Mouse (Mus musculus) c-Kit-positive CD71-negative TER-119-negative erythroid progenitor cells, embryonic 14.5 days (primary cell): ENCODE results near the gene Me3.
"Not testable (repeated sequence)": the region's sequence is repeated elsewhere in the genome, so short reads cannot be mapped to it uniquely, and the experiment has no call there.

Source experiments
- DNase-seq: peaks from one replicate; pipeline ENCODE4 v3.0.0-alpha.2; 2013; ENCODE audit warnings: low read depth

Me3 gene

DNA sequence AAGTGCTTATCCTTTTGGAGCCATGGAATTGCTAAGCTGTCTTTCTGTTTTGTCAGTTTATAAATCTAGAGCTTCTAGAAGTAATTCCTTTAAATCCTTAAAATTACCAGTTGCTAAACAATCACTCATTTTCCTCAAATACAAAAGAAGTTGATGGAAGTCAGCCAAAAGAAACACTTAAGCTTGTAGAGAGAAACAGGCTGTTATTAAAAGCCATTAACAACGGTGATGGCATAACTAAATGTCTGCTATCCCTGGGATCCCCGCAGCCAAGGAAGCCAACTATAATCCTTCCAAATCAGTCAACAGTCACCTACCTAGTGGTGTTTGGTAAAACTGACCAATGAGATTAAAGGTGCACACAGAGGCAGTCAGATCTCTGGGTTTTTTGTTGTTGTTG is 98.3 kb downstream of the Me3 start:
- DNase-seq, result no peak

DNA sequence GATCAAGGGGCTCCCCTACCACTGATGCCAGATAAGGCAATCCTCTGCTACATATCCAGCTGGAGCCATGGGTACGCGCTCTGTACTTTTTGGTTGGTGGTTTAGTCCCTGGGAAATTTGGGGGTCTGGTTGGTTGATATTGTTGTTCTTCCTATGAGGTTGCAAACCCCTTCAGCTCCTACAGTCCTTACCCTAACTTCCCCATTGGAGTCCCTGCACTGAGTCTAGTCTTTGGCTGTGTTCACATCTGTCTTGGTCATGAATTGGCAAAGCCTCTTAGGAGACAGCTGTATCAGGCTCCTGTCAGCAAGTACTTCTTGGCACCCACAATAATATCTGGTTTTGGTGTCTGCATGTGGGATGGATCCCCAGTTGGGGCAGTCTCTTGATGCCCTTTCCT is 98.9 kb downstream of the Me3 start:
- DNase-seq, result not testable (repeated sequence)

DNA sequence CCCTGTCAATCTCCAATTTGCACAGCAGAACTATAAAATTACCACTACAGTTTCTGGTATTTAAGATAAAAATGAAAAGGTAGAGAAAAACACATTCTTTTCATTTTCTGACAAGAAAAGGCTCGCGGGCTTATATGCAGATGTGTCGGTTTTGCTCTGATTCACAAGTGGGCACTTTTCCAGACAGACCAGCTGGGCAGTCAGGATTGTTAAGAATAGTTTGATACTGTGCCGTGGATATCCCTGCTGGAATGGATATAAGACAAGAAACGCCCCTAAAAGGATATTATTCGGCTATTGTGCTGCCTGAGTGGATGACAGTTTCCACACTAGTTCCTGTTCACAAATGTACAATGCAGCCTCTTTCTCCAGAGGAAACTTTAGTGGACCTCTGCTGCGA is 116.2 kb downstream of the Me3 start:
- no peak for DNase-seq

DNA sequence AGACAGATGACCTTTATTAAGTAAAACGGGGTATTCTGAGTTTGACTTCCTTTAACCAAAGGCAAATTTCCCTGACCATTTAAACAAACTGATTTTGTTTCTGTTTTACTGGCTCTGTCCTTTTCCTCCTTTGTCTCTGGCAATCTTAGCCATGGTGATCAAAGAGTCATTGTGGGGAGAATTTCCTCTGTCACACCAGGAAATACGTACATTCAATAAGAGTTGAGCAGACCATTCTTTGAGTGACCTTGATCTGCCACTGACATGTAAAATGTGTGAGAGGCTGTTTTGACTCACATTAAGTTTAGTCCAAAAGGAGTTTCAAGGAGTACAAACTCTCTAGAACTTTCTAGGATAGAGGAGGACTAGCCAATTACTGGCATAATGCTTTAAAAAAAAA is 117.0 kb downstream of the Me3 start:
- no peak for DNase-seq

DNA sequence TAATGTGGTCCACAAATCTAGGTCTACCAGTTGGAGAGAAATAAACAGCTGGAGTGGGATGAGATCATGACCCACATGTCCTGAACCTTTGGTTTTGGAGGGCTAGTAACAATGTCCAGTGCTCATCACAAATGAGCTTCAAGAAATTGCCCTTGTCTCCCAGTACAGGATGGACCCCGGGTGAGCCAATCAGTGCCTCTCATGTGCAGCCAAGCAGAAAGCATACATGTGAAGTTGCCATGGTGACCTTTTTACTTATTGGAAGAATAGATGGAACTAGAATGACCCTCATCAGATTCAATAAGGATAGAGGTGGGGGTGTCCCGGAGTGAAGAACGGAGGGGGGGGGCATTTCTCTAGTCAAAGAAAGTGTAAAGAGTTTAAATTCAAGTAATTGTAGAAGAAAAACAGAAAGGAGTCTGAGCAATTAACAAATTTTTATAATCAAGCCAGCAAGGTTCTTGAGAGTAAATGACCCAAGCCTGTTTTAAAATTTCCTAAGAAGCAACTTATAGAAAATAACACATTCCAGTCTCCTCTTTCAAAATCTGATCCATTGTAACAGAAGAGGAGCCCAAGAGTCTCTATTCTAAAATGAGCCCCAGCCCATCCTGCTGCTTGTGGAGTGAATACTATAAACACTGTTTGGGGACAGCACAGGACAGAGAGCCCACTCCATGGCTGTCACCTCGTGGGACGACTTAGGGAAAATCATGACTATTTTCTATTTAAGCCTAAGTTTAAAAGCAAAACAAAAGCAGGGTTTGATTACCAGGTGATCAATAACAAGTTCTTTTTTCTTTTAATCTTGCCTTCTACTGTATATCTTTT is 134.7 kb downstream of the Me3 start:
- DNase-seq, result no peak

DNA sequence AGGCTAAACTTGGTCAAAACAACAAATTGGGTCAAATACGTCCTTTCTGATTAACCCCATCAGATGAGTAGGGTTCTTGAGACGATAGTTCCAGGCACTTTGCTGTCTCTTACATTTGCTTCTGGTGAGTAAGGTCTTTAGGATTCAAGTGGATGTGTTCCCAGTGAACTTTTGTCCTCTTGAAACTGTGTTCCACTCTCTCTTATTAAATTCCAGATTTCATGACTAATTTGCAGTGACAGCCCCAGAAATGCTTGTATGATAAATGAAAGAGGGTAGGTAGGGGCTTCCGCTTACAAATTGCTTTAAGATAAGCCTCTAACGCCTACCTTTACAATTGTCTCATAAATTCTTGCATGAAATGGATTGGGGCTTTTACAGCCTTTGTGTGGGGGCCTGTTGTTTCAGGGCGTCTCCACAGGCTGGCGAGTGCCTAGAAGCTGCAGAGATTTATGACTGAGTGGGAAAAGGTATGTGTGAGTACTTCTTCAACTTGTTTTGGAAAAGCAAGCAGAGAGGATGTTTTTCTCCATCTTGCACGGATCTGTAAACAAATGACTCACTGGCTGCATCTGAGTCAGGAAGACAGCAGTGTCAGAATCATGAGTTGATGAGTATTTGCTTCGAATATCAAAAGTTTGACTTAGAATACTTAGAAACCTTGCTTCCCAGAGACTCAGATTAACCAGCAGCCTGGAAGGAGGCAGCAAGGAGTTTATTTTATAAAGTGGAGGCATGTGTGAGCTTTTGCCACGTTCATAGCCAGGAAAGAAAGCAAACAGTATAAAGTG is 137.1 kb downstream of the Me3 start:
- no peak for DNase-seq

DNA sequence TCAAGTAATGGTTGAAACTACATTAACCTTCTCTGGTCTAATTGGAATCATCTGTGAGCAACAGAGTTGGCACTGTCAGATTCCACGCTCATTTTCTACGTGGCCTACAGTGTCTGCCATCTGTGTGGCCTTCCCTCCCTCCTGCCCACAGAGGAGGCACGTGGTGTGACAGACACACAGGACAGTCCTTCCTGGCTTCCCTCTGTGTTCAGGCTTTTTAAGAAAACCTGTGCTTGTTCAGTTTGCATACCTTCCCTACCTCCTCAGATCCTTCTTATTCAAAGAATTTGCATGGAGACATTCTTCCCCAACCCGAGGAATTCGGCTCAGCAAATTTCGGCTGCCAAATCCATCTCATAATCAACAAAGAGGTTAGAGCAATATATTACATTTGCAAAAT is 137.8 kb downstream of the Me3 start:
- no peak for DNase-seq

DNA sequence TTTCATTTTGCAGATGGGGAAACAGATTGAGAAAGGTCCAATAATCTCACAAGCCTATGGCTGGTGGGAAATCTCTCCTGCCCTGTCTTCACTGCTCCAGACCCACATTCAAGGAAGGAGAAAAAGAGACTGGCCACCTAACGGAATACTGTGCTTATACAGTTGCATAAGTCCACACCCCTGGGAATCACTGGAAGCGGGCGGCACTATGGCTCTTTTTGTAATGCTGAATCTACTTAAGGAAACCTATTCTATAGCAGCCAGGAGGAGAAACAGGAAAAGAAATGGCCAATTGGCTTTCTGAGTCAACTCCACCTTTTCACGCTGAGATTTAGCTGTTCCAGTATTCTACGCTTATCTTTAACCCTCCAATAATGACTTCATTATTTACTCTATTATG is 140.7 kb downstream of the Me3 start:
- no peak for DNase-seq

DNA sequence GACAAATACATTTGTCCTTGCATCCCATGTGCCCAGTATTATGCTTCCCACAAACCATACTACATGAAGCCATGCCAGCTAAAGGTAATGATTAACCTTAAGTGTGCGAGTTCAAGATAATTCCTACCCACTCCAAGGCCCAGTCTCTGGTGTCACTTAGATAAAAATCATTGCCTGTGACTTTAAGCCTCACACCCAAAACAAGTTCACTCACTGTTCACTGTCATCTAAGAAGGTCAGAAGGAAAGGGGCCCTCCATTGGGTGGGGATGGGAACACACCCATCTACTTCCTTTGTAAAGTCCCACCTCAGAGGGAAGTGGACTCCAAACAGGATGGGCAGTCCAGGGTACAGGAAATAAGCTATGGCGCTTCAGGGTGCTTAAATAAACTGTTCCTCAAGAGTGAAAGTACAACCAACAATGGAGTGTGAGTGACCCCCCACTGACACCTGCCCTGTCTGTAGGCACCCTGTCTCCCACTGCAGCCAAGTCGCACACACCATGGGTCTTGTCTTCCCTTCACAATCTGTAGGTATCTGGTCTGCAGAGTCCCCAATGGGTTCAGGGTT is 141.2 kb downstream of the Me3 start:
- no peak for DNase-seq

DNA sequence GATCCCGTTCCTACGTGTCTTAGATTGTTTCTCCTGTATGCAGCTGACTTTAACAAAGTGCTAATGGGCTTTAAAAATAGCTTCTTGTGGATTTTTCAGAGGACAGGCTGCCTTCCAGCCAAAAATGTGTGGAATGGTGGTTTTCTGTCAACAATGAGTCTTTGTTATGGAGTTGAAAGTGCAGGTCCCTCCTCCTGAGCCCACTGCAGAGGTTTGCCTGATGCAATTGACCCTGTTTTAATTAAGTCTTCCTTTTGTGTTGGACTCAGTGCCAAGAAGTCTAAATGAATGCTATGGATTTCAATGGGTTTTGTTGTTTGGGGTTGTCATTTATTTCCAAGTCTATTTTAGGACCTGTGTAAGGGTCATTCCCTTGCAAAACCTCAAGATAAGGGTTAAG is 141.7 kb downstream of the Me3 start:
- DNase-seq, result no peak

DNA sequence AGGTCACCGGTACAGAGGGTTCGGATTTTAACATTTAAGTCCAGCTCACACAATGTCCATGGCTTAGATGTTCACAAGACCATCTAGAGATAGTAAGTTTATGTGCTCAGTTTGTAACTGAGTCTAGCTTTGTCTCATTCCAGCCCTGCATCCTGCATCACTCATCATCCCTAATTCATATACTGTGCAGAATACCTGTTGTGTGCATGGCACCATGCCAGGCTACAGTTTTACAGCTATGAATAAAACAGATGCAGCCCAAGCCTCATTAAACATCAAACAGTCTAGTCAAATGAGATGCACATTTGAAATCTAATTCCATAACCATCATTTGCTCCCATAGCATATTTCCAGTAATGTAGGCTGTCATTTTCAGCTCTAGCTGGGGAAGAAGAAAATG is 143.7 kb downstream of the Me3 start:
- no peak for DNase-seq

DNA sequence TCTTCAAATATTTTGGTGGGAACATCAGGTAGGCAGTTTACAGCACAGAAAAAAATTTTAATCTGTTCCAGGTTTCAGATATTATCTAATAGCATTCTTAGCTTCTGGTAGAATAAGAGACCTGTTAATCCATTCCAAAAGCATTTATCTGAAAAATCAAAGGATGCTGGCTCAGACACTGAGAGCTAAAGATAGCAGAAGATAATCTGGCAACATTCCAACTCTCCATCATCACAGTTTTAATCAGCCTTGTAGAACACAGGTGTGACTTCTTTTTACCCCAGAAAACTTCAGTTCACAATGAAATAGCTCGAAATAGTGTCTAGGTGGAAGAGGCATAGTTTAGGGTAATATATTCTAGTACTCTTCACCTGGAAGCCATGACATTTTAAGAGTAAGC is 149.2 kb downstream of the Me3 start:
- no peak for DNase-seq

DNA sequence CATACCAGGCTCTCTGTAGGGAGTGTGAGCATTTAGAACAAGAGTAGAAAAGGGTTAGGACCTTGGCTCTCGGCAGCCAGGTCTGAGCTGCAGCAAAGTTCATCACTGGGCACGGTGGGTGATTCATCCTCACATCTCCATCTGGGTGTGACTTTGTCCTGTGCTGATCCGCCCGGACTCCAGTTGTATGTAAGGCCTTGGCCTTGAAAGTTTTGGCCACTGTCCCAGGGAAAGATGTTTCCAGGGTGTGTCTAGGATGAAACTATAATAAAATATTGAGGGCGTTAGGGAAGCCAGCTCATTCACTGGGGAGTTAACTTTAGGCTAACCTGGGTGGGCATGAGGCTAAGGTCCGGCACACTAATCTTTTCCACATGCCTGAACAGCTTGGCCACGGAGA is 155.5 kb downstream of the Me3 start:
- DNase-seq, result no peak

DNA sequence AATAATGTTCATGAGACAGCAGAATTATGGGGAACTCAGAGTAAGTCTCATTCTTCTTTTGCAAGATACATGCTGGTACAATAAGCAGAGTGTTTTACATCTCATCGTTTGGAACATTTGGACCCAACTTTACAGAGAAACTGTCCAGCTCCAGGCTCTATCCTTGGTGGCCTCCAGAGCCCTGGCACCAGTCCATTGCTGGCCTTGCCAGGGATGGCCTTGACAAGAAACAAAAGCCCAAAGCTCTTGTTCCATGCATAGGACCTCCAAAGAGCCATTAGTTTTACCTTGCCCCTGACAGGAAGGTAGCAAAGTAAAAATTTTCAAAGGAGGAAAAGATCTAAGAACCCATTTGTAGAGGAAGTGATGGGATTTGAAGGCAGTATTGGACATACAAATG is 160.4 kb downstream of the Me3 start:
- no peak for DNase-seq

DNA sequence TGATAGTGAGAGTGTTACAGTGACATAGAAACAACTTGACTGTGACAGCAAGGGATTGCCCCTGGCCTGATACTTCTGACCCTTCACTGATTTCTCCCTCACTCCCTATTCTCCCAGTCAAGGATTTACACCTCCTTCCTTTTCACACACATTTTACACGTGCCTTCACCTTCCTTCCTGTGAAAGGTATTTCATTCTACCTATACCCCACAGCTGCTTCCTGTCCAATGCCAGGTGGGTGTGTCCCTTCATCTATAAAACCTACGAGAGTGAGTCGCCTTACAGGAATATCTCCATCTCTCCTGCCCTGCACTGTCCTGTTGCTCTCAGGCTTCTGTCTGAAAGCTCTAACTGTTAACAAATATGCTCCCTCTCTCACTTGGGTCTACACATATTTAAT is 163.2 kb downstream of the Me3 start:
- no peak for DNase-seq

DNA sequence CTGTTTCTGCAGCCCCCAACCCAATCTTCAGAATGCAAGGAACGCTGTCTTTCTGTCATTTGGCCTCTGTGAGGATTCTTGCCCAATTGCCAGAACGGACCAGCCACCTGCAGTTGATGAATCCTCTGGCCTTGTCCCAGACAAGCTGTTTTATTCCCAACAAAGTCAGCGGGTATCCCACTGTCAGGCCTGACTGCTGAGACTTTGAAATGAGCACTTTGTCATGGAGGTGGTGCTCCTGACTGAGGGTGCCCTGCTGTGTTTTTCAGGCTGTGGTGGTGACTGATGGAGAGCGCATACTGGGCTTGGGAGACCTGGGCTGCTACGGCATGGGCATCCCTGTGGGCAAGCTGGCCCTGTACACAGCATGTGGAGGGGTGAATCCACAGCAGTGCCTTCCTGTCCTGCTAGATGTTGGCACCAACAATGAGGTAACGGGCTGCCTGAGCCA is 164.2 kb downstream of the Me3 start:
- DNase-seq, result no peak

DNA sequence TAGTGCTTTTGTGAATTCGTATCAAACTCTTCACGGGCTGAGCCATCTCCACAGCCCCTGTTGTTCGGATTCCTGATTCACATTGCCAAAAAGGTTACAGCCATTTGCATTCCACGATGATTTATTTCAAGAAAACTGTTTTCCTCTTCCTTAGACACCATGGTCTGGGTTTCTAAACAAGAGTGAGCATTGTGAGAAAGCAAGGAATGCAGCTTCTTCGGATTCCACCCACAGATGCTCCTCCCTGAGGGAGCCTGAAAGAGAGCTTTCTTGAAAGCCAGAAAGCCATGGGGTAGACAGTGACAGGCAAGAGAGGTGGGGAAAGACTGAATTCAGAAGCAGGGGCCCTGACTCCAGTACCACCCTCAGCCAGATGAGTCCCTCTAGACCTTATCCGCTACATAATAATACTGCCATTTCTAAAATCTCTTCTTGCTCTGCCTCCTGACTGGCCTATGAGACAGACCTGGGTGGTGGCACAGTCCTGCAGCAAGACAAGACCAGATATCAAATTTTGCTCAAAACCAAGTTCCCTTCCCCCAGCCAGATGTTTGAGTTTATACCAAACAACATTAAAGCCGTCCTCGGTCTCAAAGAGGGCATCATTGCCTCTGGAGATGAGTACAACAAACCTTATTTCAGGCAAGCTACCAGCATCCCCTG is 166.3 kb downstream of the Me3 start:
- no peak for DNase-seq

DNA sequence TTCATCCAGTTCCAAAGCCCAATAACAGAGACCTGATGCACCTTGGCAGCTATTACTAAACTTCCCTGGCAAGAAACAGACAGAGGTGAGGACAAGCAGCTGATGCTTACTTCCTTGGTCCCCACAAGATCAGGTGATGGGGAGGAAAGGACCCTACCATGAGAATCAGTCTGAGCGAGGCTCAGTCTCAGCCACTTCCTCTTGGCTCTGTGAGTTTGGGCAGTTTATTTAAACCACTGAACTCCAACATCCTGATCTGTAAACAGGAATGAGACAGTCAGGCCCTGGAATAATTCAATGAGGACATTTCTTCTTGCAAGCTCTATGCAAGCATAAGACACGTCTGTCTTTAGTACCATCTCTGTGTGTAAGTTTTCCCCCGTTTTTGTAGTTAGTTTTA is 170.3 kb downstream of the Me3 start:
- no peak for DNase-seq

DNA sequence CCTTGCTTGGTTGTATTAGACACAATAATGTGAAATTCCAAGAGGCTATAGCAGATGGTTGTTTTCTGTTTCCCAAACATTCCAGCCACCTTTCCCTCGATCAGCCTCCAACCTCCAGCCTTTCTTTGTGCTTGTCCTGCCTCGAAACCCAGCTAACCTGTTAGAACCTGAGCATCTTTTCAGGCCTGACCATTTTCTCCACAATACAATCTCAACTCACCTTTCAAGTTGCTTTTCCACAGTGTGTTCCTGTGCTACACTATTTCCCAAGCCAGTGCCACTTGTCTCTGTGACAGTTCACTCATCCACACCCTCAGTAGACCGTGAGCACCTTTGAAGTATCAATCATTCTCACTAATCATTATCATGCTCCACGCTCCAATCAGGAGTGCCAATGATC is 171.8 kb downstream of the Me3 start:
- no peak for DNase-seq

DNA sequence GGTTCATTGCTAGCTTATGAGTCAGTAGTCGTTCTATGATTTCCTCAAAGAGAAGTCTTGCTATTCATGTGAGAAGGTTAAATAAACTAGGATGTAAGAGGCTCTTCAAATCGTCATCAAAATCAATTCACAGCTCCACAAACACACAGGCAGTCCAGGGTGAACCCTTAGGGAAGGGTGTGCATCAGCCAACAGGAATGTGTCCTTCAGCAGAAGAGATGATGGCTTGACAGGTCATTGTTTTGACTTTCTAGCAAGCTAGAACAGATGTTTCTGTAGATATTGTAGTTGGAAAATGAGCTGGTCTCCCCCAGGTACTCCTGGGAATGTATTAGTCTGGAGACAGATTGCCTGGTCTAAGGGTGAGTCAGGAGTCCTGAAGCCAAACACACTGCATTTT is 177.2 kb downstream of the Me3 start:
- DNase-seq, result no peak

DNA sequence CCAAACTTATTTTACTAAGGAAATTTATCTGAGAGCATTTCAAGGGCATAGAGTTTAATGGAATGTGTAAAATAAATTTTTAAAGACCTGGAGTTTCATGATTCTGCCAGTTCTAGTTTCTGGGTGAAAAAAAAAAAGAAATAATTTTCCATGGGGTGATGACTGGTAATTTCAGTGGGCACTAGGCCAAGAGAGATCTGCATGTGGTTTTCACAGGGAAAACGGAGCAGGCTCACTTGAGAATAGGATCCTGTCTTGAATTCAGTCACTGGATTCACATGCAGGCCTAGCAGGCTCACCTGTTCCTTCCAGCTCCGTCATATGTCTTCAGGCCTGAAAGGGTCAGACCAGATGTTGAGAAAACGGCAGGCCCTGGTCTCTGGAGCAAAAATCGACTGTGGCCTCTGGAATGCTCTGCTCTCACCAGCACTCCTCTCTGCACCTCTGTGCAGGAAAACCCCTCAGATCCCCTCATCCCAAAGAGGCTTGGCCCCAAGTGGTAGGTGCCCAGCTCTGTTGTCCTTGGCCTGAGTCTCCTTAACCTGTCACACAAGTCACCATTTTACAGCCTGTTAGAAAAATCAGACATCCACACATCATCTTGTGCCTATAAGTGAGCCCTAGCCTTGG is 196.4 kb downstream of the Me3 start:
- no peak for DNase-seq

DNA sequence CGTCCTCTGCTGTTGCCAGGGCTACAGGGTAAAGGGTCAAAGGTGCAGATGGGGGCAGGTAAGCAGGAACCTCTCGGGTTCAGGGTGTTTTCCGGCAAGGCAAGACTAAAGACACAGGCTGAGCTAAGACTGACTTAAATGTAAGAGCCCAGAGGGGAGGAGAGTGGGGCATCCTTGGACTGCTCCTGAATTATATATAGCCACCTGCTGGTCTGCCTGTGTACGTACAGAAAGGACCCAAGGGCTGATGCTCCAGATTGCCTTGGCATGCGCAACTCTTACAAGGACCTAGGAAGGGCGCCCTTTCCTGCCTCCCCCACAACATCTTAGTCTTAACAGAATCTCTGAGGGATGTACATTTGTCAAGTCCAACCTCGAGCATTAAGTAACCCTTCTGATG is 197.0 kb downstream of the Me3 start:
- no peak for DNase-seq
